Mouse (Mus musculus): ENCODE measurements around the gene Olfr250. TPM values are rescaled to one million over a fixed set of nuclear protein-coding genes. Genes with fewer than 3 reads are reported as not detected.
"Not testable (repeated sequence)": the region's sequence is repeated elsewhere in the genome, so short reads cannot be mapped to it uniquely, and the experiment has no call there.

Gene Olfr250
- polyA plus RNA-seq (2015; fragmentation: Nextera tagmentation; extraction: Ambion mirVana), result not detected in 2 replicates

DNA sequence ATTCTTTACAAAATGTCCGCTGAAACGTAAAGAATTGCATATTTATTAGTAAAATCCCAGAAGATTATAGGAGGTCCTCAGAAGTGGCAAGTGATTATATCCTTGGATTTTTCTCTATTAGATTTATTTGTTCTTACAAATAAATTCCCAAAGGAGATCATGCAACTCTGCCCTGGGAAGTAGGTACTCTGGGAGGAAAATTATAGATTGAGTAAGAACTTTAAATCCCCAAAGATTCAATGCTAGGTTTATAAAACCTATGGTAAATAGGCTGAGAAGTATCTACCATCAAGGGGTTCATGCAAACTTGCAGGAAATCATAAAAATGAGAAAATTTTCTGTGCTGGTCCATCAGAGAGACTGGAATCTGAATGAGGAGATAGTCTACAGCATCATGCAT is at the start of gene Olfr250:
TSS of gene Olfr250 (plus strand) at position 301 of the 400 bp plus-strand sequence.
- Histone ChIP-seq H3K36me3 (no peaks in the 10 kb centered on the region), H3K4me3 (replicated peaks) (no peak within 1 kb of the TSS), H3K9ac (no peak within 1 kb of the TSS), H3K9me3 (no peaks in the 10 kb centered on the region), H3K27ac (no peak within 1 kb of the TSS), H3K4me2 (replicated peaks) (no peak within 1 kb of the TSS), H3K4me1 (replicated peaks) (no peaks in the 10 kb centered on the region), H3K27me3 (replicated peaks) (no peaks in the 10 kb centered on the region)
- WGBS, result 93% methylated on average over 2 of the region's 2 CpGs
- no peak for ATAC-seq

GRCm38 (mm10) chr9:38328760-38329159 is 37.9 kb upstream of the Olfr250 start, which contains the start of gene Olfr25:
Gene Olfr25 (plus strand): TSS chr9:38329060.
- Histone ChIP-seq H3K4me3 (replicated peaks) (no peak within 1 kb of the TSS), H3K27me3 (replicated peaks) (no peaks in the 10 kb centered on the region), H3K9ac (no peak within 1 kb of the TSS), H3K4me1 (replicated peaks) (no peaks in the 10 kb centered on the region), H3K4me2 (replicated peaks) (no peak within 1 kb of the TSS), H3K9me3 (no peaks in the 10 kb centered on the region), H3K27ac (no peak within 1 kb of the TSS), H3K36me3 (no peaks in the 10 kb centered on the region)
- 81% methylated on average over 3 of the region's 3 CpGs for WGBS
- ATAC-seq, result no peak

DNA sequence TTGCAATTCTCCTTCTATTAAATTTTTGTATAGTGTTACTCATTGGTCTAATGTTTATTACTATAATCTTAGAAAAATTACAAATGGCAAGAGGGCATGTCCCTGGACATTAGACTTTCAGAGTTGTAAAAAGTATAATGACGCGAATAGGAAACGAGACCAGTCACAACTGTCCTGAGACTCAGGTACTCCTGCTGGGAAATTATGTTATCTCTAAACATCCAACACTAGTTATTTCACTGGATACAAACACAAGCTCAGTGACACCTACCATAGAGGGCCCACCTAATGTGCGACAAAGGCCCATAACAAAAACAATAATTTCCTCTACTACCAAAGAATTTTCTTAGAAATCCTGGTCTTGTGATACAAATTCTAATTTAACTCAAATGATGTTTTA is 18.6 kb upstream of the Olfr250 start, which contains the start of gene Olfr898:
TSS of gene Olfr898 (plus strand) at position 301 of the 400 bp plus-strand sequence.
- Histone ChIP-seq H3K27ac (no peak within 1 kb of the TSS), H3K4me1 (replicated peaks) (no peaks in the 10 kb centered on the region), H3K9me3 (no peaks in the 10 kb centered on the region), H3K9ac (no peak within 1 kb of the TSS), H3K4me3 (replicated peaks) (no peak within 1 kb of the TSS), H3K27me3 (replicated peaks) (no peaks in the 10 kb centered on the region), H3K36me3 (no peaks in the 10 kb centered on the region), H3K4me2 (replicated peaks) (no peak within 1 kb of the TSS)
- no peak for ATAC-seq
- WGBS, result 91% methylated on average over 4 of the region's 4 CpGs

- ATAC-seq, result no peak
- no peaks in the 10 kb centered on the region for H3K36me3 ChIP-seq
- H3K27me3 ChIP-seq (replicated peaks), result no peaks in the 10 kb centered on the region
- no peaks in the 10 kb centered on the region for H3K9me3 ChIP-seq
- no peak within 1 kb of the TSS for H3K27ac ChIP-seq
- H3K9ac ChIP-seq, result no peak within 1 kb of the TSS
- H3K4me1 ChIP-seq (replicated peaks), result no peaks in the 10 kb centered on the region
- H3K4me2 ChIP-seq (replicated peaks), result no peak within 1 kb of the TSS
- WGBS, result 61% methylated on average over 2 of the region's 2 CpGs
- no peak within 1 kb of the TSS for H3K4me3 ChIP-seq (replicated peaks)
Observed at GRCm38 (mm10) chr9:38376786-38377185, 10.1 kb downstream of the Olfr250 start, which contains the start of gene Olfr251. Gene Olfr251 (plus strand): TSS chr9:38377086.

DNA sequence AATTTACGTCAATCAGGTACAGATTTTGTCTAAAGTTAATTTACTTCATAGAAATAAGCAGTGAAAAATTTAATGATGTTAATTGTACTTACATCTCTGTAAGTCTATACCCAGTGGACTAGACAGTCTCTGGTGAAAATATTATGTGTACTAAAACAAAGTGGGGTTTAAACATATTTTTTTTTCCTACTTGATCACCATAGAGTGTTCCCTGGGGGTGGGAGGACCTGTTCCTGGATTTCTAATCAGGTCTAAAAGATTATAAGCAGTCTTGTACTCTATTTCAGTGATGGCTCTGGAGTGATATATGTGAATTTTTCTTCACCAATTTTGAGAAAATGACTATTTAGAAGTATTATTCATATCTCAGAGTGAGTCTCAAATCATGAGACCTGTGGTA is 34.7 kb downstream of the Olfr250 start, which contains the start of gene Olfr147:
TSS of gene Olfr147 (plus strand) at position 301 of the 400 bp plus-strand sequence.
- no peak within 1 kb of the TSS for H3K9ac ChIP-seq
- no peaks in the 10 kb centered on the region for H3K36me3 ChIP-seq
- H3K4me3 ChIP-seq (replicated peaks), result no peak within 1 kb of the TSS
- H3K27me3 ChIP-seq (replicated peaks), result no peaks in the 10 kb centered on the region
- H3K4me1 ChIP-seq (replicated peaks), result no peaks in the 10 kb centered on the region
- ATAC-seq, result no peak
- 85% methylated on average over 1 of the region's 1 CpGs for WGBS
- no peak within 1 kb of the TSS for H3K4me2 ChIP-seq (replicated peaks)
- H3K9me3 ChIP-seq, result no peaks in the 10 kb centered on the region
- no peak within 1 kb of the TSS for H3K27ac ChIP-seq

- not testable (repeated sequence) for H3K27ac ChIP-seq; H3K4me1 ChIP-seq (replicated peaks); H3K9me3 ChIP-seq; H3K27me3 ChIP-seq (replicated peaks); ATAC-seq; H3K4me3 ChIP-seq (replicated peaks); H3K36me3 ChIP-seq; H3K4me2 ChIP-seq (replicated peaks); H3K9ac ChIP-seq
- WGBS, result 91% methylated on average over 3 of the region's 3 CpGs
Observed at GRCm38 (mm10) chr9:38407502-38407901, 40.8 kb downstream of the Olfr250 start.

DNA sequence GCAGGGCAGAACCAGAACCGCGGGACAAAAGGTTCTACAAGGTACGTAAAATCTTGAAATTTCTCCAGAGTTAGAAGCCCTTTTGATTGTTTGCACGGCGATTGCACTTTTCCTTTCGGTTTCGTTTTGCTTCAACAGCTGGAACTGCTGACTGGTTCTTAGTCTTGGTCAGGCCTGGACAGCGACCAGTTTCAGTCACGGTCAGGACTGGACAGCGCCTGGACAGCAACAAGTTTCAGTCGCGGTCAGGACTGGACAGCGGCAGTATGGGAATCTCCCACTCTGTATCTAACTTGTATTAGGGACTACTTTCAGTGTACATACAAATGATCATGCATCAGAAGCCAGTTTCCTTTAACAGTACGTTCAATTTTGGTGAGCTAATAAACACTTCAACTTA is 46.8 kb downstream of the Olfr250 start:
- not testable (repeated sequence) for H3K4me1 ChIP-seq (replicated peaks); H3K36me3 ChIP-seq; ATAC-seq; H3K27ac ChIP-seq; H3K4me3 ChIP-seq (replicated peaks); H3K4me2 ChIP-seq (replicated peaks); H3K27me3 ChIP-seq (replicated peaks); H3K9me3 ChIP-seq; H3K9ac ChIP-seq
- 88% methylated on average over 14 of the region's 14 CpGs for WGBS

Other genes starting within 250 kb of the Olfr250 start
- not detected in 2 replicates for gene Olfr890, start 224.4 kb upstream of the Olfr250 start, polyA plus RNA-seq (2015; fragmentation: Nextera tagmentation; extraction: Ambion mirVana)
- gene Olfr891, start 186.1 kb upstream of the Olfr250 start, polyA plus RNA-seq (2015; fragmentation: Nextera tagmentation; extraction: Ambion mirVana), result not detected in 2 replicates
- gene Olfr893, start 158.5 kb upstream of the Olfr250 start, polyA plus RNA-seq (2015; fragmentation: Nextera tagmentation; extraction: Ambion mirVana), result not detected in 2 replicates
- not detected in 2 replicates for gene Olfr894, start 148.8 kb upstream of the Olfr250 start, polyA plus RNA-seq (2015; fragmentation: Nextera tagmentation; extraction: Ambion mirVana)
- gene Olfr143, start 114.1 kb upstream of the Olfr250 start, polyA plus RNA-seq (2015; fragmentation: Nextera tagmentation; extraction: Ambion mirVana), result not detected in 2 replicates
- not detected in 2 replicates for gene Olfr895, start 99.0 kb upstream of the Olfr250 start, polyA plus RNA-seq (2015; fragmentation: Nextera tagmentation; extraction: Ambion mirVana)
- not detected in 2 replicates for gene Olfr896-ps1, start 75.8 kb upstream of the Olfr250 start, polyA plus RNA-seq (2015; fragmentation: Nextera tagmentation; extraction: Ambion mirVana)
- gene Olfr25, start 37.8 kb upstream of the Olfr250 start, polyA plus RNA-seq (2015; fragmentation: Nextera tagmentation; extraction: Ambion mirVana), result not detected in 2 replicates
- gene Olfr898, start 18.5 kb upstream of the Olfr250 start, polyA plus RNA-seq (2015; fragmentation: Nextera tagmentation; extraction: Ambion mirVana), result not detected in 2 replicates
- not detected in 2 replicates for gene Olfr251, start 10.2 kb downstream of the Olfr250 start, polyA plus RNA-seq (2015; fragmentation: Nextera tagmentation; extraction: Ambion mirVana)
- gene Olfr147, start 34.8 kb downstream of the Olfr250 start, polyA plus RNA-seq (2015; fragmentation: Nextera tagmentation; extraction: Ambion mirVana), result not detected in 2 replicates
- not detected in 2 replicates for gene Olfr901, start 62.6 kb downstream of the Olfr250 start, polyA plus RNA-seq (2015; fragmentation: Nextera tagmentation; extraction: Ambion mirVana)
- gene Olfr902, start 80.8 kb downstream of the Olfr250 start, polyA plus RNA-seq (2015; fragmentation: Nextera tagmentation; extraction: Ambion mirVana), result not detected in 2 replicates
- not detected in 2 replicates for gene Olfr904, start 96.2 kb downstream of the Olfr250 start, polyA plus RNA-seq (2015; fragmentation: Nextera tagmentation; extraction: Ambion mirVana)
- not detected in 2 replicates for gene Olfr905, start 104.2 kb downstream of the Olfr250 start, polyA plus RNA-seq (2015; fragmentation: Nextera tagmentation; extraction: Ambion mirVana)
- gene Olfr906, start 120.2 kb downstream of the Olfr250 start, polyA plus RNA-seq (2015; fragmentation: Nextera tagmentation; extraction: Ambion mirVana), result not detected in 2 replicates
- gene Olfr907, start 128.9 kb downstream of the Olfr250 start, polyA plus RNA-seq (2015; fragmentation: Nextera tagmentation; extraction: Ambion mirVana), result not detected in 2 replicates
- gene Olfr911-ps1, start 154.7 kb downstream of the Olfr250 start, polyA plus RNA-seq (2015; fragmentation: Nextera tagmentation; extraction: Ambion mirVana), result not detected in 2 replicates
- gene Olfr910, start 171.0 kb downstream of the Olfr250 start, polyA plus RNA-seq (2015; fragmentation: Nextera tagmentation; extraction: Ambion mirVana), result not detected in 2 replicates
- not detected in 2 replicates for gene Olfr912, start 213.3 kb downstream of the Olfr250 start, polyA plus RNA-seq (2015; fragmentation: Nextera tagmentation; extraction: Ambion mirVana)
- gene Olfr913, start 225.9 kb downstream of the Olfr250 start, polyA plus RNA-seq (2015; fragmentation: Nextera tagmentation; extraction: Ambion mirVana), result not detected in 2 replicates
- not detected in 2 replicates for gene Olfr914, start 238.2 kb downstream of the Olfr250 start, polyA plus RNA-seq (2015; fragmentation: Nextera tagmentation; extraction: Ambion mirVana)